ENCODE assay signal across 23 mouse cellular contexts in genomic region chr5:103822949-103823348, GRCm38 (mm10).
DNase-seq lines count a peak whose midpoint lies in the region; ATAC-seq lines count a peak whose summit lies in the region.
"Had no signal": no experiment of that assay in that cellular context is flagged by ENCODE, and none has a peak within 500 bp of the region (broad histone marks: within the 10 kb centered on the region; RNA-seq: fewer than 3 reads in every experiment).

No protein-coding gene starts in this region.

- H3K27ac ChIP-seq in embryonic facial prominence, embryonic 15.5 days (replicated peaks): peak overlapping the region; percentile 40; the same call in 1 of the 2 replicates
- H3K27ac ChIP-seq in embryonic facial prominence, embryonic 10.5 days (replicated peaks): no peak overlapping the region
- H3K27ac ChIP-seq in stomach, embryonic 16.5 days (ENCODE audit: low read length): peak overlapping the region; percentile 21; the same call in 1 of the 2 replicates
- no peak overlapping the region for H3K27ac ChIP-seq in liver, embryonic 12.5 days
- H3K27ac ChIP-seq: heart, adult 2 months; hindbrain, embryonic 12.5 days; hindbrain, embryonic 15.5 days had no signal

- no peak overlapping the region for H3K4me2 ChIP-seq in embryonic facial prominence, embryonic 15.5 days (replicated peaks)
- H3K4me2 ChIP-seq in stomach, embryonic 16.5 days (ENCODE audit: low read depth, low read length): no peak overlapping the region
- H3K4me2 ChIP-seq in liver, embryonic 12.5 days: no peak overlapping the region
- H3K4me2 ChIP-seq: heart, embryonic 11.5 days; hindbrain, embryonic 12.5 days; hindbrain, embryonic 15.5 days had no signal

- H3K9me3 ChIP-seq in embryonic facial prominence, embryonic 15.5 days (replicated peaks): no peaks in the 10 kb centered on the region
- no peaks in the 10 kb centered on the region for H3K9me3 ChIP-seq in embryonic facial prominence, embryonic 10.5 days
- H3K9me3 ChIP-seq in stomach, embryonic 16.5 days (replicated peaks; ENCODE audit: control insufficient read depth, low read length): no peaks in the 10 kb centered on the region
- H3K9me3 ChIP-seq in liver, embryonic 12.5 days (replicated peaks): no peaks in the 10 kb centered on the region
- H3K9me3 ChIP-seq: hindbrain, embryonic 12.5 days; hindbrain, embryonic 15.5 days had no signal

- no peak overlapping the region for H3K4me3 ChIP-seq in embryonic facial prominence, embryonic 15.5 days (replicated peaks)
- H3K4me3 ChIP-seq in embryonic facial prominence, embryonic 10.5 days: no peak overlapping the region
- no peak overlapping the region for H3K4me3 ChIP-seq in stomach, embryonic 16.5 days (replicated peaks; ENCODE audit: low read length)
- no peak overlapping the region for H3K4me3 ChIP-seq in liver, embryonic 12.5 days
- H3K4me3 ChIP-seq: heart, adult 2 months; hindbrain, embryonic 12.5 days; hindbrain, embryonic 15.5 days had no signal

- H3K4me1 ChIP-seq in embryonic facial prominence, embryonic 15.5 days: 0 out of 2 replicates have a peak, but pooled peaks cover 5% of the 10 kb centered on the region
- peaks cover 12% of the 10 kb centered on the region for H3K4me1 ChIP-seq in embryonic facial prominence, embryonic 10.5 days
- H3K4me1 ChIP-seq in stomach, embryonic 16.5 days (ENCODE audit: control insufficient read depth, insufficient read depth, low read length): 0 out of 2 replicates have a peak, but pooled peaks cover 4% of the 10 kb centered on the region
- peaks cover 27% of the 10 kb centered on the region for H3K4me1 ChIP-seq in liver, embryonic 12.5 days
- H3K4me1 ChIP-seq: hindbrain, embryonic 12.5 days; hindbrain, embryonic 15.5 days had no signal

- no peak for ATAC-seq in embryonic facial prominence, embryonic 15.5 days (ENCODE audit: insufficient number of reproducible peaks, low FRiP score, low TSS enrichment, low read depth)
- ATAC-seq in stomach, embryonic 16.5 days (ENCODE audit: insufficient read depth, low FRiP score): no peak; the same call in 1 of the 2 replicates
- no peak for ATAC-seq in liver, embryonic 12.5 days
- ATAC-seq: CD4-positive, CD25-positive, alpha-beta regulatory T cell, adult 4 months; forebrain, embryonic 14.5 days; forebrain, postnatal 0 days; Patski had no signal

- no peak for DNase-seq in embryonic facial prominence, embryonic 10.5 days (ENCODE audit: low spot score)
- peak; percentile 39 to 62 for DNase-seq in urinary bladder, postnatal 36 days (ENCODE audit: low spot score in 2 of 2)
- no peak for DNase-seq in urinary bladder, postnatal 4 days (ENCODE audit: low spot score in 2 of 2)
- DNase-seq in spleen, postnatal 14 days (ENCODE audit: low spot score in 2 of 2): no peak
- DNase-seq: adrenal gland, postnatal 14 days; cerebellum, adult 11-12 months; cerebellum, adult 8-10 months; cerebellum, postnatal 10 days; cerebellum, postnatal 36 days; embryo, embryonic 11 days; forebrain, postnatal 0 days; gastrocnemius, postnatal 10 days; gastrocnemius, postnatal 36 days; heart, adult 2 months had no signal

- H3K9ac ChIP-seq in embryonic facial prominence, embryonic 15.5 days: no peak overlapping the region
- H3K9ac ChIP-seq in stomach, embryonic 16.5 days (ENCODE audit: low read length): no peak overlapping the region
- H3K9ac ChIP-seq in liver, embryonic 12.5 days: no peak overlapping the region
- H3K9ac ChIP-seq: forebrain, postnatal 0 days; hindbrain, embryonic 12.5 days; hindbrain, embryonic 15.5 days had no signal

- no peaks in the 10 kb centered on the region for H3K27me3 ChIP-seq in embryonic facial prominence, embryonic 15.5 days
- no peaks in the 10 kb centered on the region for H3K27me3 ChIP-seq in embryonic facial prominence, embryonic 10.5 days (replicated peaks; ENCODE audit: low read depth, poor library complexity, severe bottlenecking)
- no peaks in the 10 kb centered on the region for H3K27me3 ChIP-seq in stomach, embryonic 16.5 days (ENCODE audit: control insufficient read depth, insufficient read depth, low read length)
- H3K27me3 ChIP-seq in liver, embryonic 12.5 days (replicated peaks): no peaks in the 10 kb centered on the region
- H3K27me3 ChIP-seq: hindbrain, embryonic 12.5 days; hindbrain, embryonic 15.5 days; Patski had no signal

- 69% methylated on average over 5 of the region's 5 CpGs for WGBS in embryonic facial prominence, embryonic 15.5 days
- 89% methylated on average over 5 of the region's 5 CpGs for WGBS in embryonic facial prominence, embryonic 10.5 days
- 80% methylated on average over 5 of the region's 5 CpGs for WGBS in stomach, embryonic 16.5 days
- 91% methylated on average over 5 of the region's 5 CpGs for WGBS in liver, embryonic 12.5 days (ENCODE audit: insufficient replicate concordance)

- H3K36me3 ChIP-seq in embryonic facial prominence, embryonic 15.5 days: no peaks in the 10 kb centered on the region; the same call in 1 of the 2 replicates
- H3K36me3 ChIP-seq in embryonic facial prominence, embryonic 10.5 days (replicated peaks): peaks cover 6% of the 10 kb centered on the region; the same call in 1 of the 2 replicates
- H3K36me3 ChIP-seq in stomach, embryonic 16.5 days (ENCODE audit: control insufficient read depth, insufficient read depth, low read length): no peaks in the 10 kb centered on the region
- peaks cover 93% of the 10 kb centered on the region for H3K36me3 ChIP-seq in liver, embryonic 12.5 days
- H3K36me3 ChIP-seq: hindbrain, embryonic 15.5 days had no signal

Comparison
In these comparisons a context has a peak if more than half of its experiments do, and no peak if none do; other contexts are left out.
1. H3K27ac ChIP-seq: peak in embryonic facial prominence, embryonic 15.5 days (single experiment) and stomach, embryonic 16.5 days (single experiment); none in embryonic facial prominence, embryonic 10.5 days (single experiment) and liver, embryonic 12.5 days (single experiment).
2. DNase-seq: peak in urinary bladder, postnatal 36 days (2 of 2); none in embryonic facial prominence, embryonic 10.5 days (single experiment), urinary bladder, postnatal 4 days (0 of 2) and spleen, postnatal 14 days (0 of 2).